8 mouse cellular contexts compared by ENCODE assay signal in genomic region chr2:126675169-126676121, GRCm38 (mm10). TPM values are rescaled to one million over a fixed set of nuclear protein-coding genes. Genes with fewer than 3 reads are reported as not detected.
DNase-seq lines count a peak whose midpoint lies in the region; ATAC-seq and TF ChIP-seq lines count a peak whose summit lies in the region.

No protein-coding gene starts in this region.

- peak overlapping the region; percentile 94 for H3K4me3 ChIP-seq in hindbrain, embryonic 10.5 days
- peak overlapping the region; percentile 96 for H3K4me3 ChIP-seq in lung, embryonic 16.5 days (ENCODE audit: low read length)
- H3K4me3 ChIP-seq in thymus, adult 2 months (ENCODE audit: control insufficient read depth, insufficient read depth, low read length), result peak overlapping the region; percentile 91

- TF ChIP-seq POLR2A in thymus, adult 2 months (IDR thresholded peaks at IDR 0.05; ENCODE audit: control insufficient read depth, extremely low read depth, insufficient read depth, low read length, poor library complexity), result peak; percentile 94

- ATAC-seq in frontal cortex, adult (ENCODE audit: low TSS enrichment), result peak; percentile 90
- peak; percentile 94 for ATAC-seq in lung, embryonic 16.5 days (ENCODE audit: low read depth)

- H3K27me3 ChIP-seq in hindbrain, embryonic 10.5 days (ENCODE audit: insufficient read depth, poor library complexity, severe bottlenecking), result no peaks in the 10 kb centered on the region
- H3K27me3 ChIP-seq in lung, embryonic 16.5 days (ENCODE audit: control insufficient read depth, insufficient read depth, low read depth, low read length), result no peaks in the 10 kb centered on the region
- no peaks in the 10 kb centered on the region for H3K27me3 ChIP-seq in thymus, adult 2 months (ENCODE audit: control insufficient read depth, insufficient read depth, low read length)

- peak overlapping the region; percentile 100 for H3K27ac ChIP-seq in hindbrain, embryonic 10.5 days
- H3K27ac ChIP-seq in lung, embryonic 16.5 days (ENCODE audit: low read length), result peak overlapping the region; percentile 100
- H3K27ac ChIP-seq in thymus, adult 2 months (ENCODE audit: control insufficient read depth, insufficient read depth, low read length), result peak overlapping the region; percentile 86

- peak; percentile 15; the same call in 1 of the 2 replicates for TF ChIP-seq CTCF in thymus, adult 2 months (IDR thresholded peaks at IDR 0.05; ENCODE audit: borderline replicate concordance, control insufficient read depth, extremely low read depth, insufficient read depth, low read length, poor library complexity)

- H3K36me3 ChIP-seq in hindbrain, embryonic 10.5 days, result peaks cover 38% of the 10 kb centered on the region
- 0 out of 2 replicates have a peak, but pooled peaks cover 2% of the 10 kb centered on the region for H3K36me3 ChIP-seq in lung, embryonic 16.5 days (ENCODE audit: control insufficient read depth, insufficient read depth, low read length)
- H3K36me3 ChIP-seq in thymus, adult 2 months (ENCODE audit: control insufficient read depth, insufficient read depth, low read length), result no peaks in the 10 kb centered on the region

- WGBS in hindbrain, embryonic 10.5 days, result under 1% methylated on average over 99 of the region's 99 CpGs
- under 1% methylated on average over 98 of the region's 99 CpGs for WGBS in lung, embryonic 16.5 days
- under 1% methylated on average over 99 of the region's 99 CpGs for WGBS in thymus, adult 2 months

- H3K4me2 ChIP-seq in lung, embryonic 16.5 days (ENCODE audit: low read depth, low read length), result peak overlapping the region; percentile 77

- H3K9me3 ChIP-seq in hindbrain, embryonic 10.5 days, result peaks cover 3% of the 10 kb centered on the region; the same call in 1 of the 2 replicates
- H3K9me3 ChIP-seq in lung, embryonic 16.5 days (ENCODE audit: control insufficient read depth, low read length), result no peaks in the 10 kb centered on the region

- peaks cover 39% of the 10 kb centered on the region for H3K4me1 ChIP-seq in hindbrain, embryonic 10.5 days (replicated peaks)
- peaks cover 23% of the 10 kb centered on the region for H3K4me1 ChIP-seq in lung, embryonic 16.5 days (replicated peaks; ENCODE audit: control insufficient read depth, insufficient read depth, low read length)
- peaks cover 4% of the 10 kb centered on the region for H3K4me1 ChIP-seq in thymus, adult 2 months (replicated peaks; ENCODE audit: control insufficient read depth, insufficient read depth, low read length)

- H3K9ac ChIP-seq in lung, embryonic 16.5 days (ENCODE audit: low read length), result peak overlapping the region; percentile 99

- peak; percentile 96 for DNase-seq in Muller cell, postnatal 12 days (ENCODE audit: inconsistent ontology term)
- DNase-seq in cerebellum, adult 9-10 months, result peak; percentile 87
- peak; percentile 89 for DNase-seq in hindbrain, embryonic 10.5 days (ENCODE audit: low spot score)
- peak; percentile 88 for DNase-seq in layer of hippocampus, adult 9-11 months
- DNase-seq in ovary, adult 18-20 months (ENCODE audit: low spot score), result peak; percentile 72
- peak; percentile 82 for DNase-seq in thymus, adult 2 months

RNA-seq across cellular contexts. Expression of gene Gabpb1, which starts 0.7 kb away (rescaled TPM):
- 70.9 and 75.8 TPM in 2 replicates for polyA plus RNA-seq in hindbrain, embryonic 10.5 days (2016; fragmentation: Nextera tagmentation; extraction: Ambion mirVana)
- polyA plus RNA-seq in lung, embryonic 16.5 days (2015; fragmentation: Nextera tagmentation; extraction: Ambion mirVana), result 53.0 and 58.6 TPM in 2 replicates
- polyA plus RNA-seq in thymus, adult 2 months (2012; rRNA removed), result 26.2 and 32.1 TPM in 2 replicates

RNA-seq across cellular contexts. Expression of gene Usp8, which starts 31.7 kb away (rescaled TPM):
- 34.3 and 38.7 TPM in 2 replicates for polyA plus RNA-seq in hindbrain, embryonic 10.5 days (2016; fragmentation: Nextera tagmentation; extraction: Ambion mirVana)
- polyA plus RNA-seq in lung, embryonic 16.5 days (2015; fragmentation: Nextera tagmentation; extraction: Ambion mirVana), result 43.0 and 43.4 TPM in 2 replicates
- polyA plus RNA-seq in thymus, adult 2 months (2012; rRNA removed), result 15.0 and 16.2 TPM in 2 replicates

RNA-seq across cellular contexts. Expression of gene Hdc, which starts 56.3 kb away (rescaled TPM):
- polyA plus RNA-seq in hindbrain, embryonic 10.5 days (2016; fragmentation: Nextera tagmentation; extraction: Ambion mirVana), result 0.62 and 2.1 TPM in 2 replicates
- polyA plus RNA-seq in lung, embryonic 16.5 days (2015; fragmentation: Nextera tagmentation; extraction: Ambion mirVana), result 12.3 and 16.9 TPM in 2 replicates
- polyA plus RNA-seq in thymus, adult 2 months (2012; rRNA removed), result 18.1 and 19.1 TPM in 2 replicates

Comparison
In these comparisons a context has a peak if more than half of its experiments do, and no peak if none do; other contexts are left out.
1. Peak in every context shown above with its lines: DNase-seq, ATAC-seq, H3K4me3 ChIP-seq and H3K27ac ChIP-seq.